Mouse (Mus musculus): ENCODE measurements around the gene Fbxl8. TPM values are rescaled to one million over a fixed set of nuclear protein-coding genes. Genes with fewer than 3 reads are reported as not detected.

Gene Fbxl8
- 7.6 TPM for polyA plus RNA-seq (2012; fragmentation: generic; extraction: Trizol)
- long read RNA-seq, experiment 1, transcript Fbxl8-201 (3 exons, 1,901 nt) = major isoform, 13 of 18 reads
- long read RNA-seq, experiment 1, partial matches to known transcripts = 4 of 18 reads
- long read RNA-seq, experiment 1, other reads (novel, unspliced or antisense) = 1 of 18 reads
- long read RNA-seq, experiment 2, transcript Fbxl8-201 (3 exons, 1,901 nt) = major isoform, 42 of 46 reads
- long read RNA-seq, experiment 2, partial matches to known transcripts = 4 of 46 reads
- long read RNA-seq, experiment 2, other reads (novel, unspliced or antisense) = 0 of 46 reads

GRCm38 (mm10) chr8:105264024-105264982, at the start of gene Fbxl8, which contains the start of gene Tradd:
Fbxl8 (plus strand) TSS chr8:105264648.
Tradd (minus strand) TSS chr8:105264609.
- H3K4me3 ChIP-seq (ENCODE audit: insufficient read depth, poor library complexity, severe bottlenecking) = peak within 1 kb of the TSS; percentile 71
- H3K27me3 ChIP-seq (ENCODE audit: control insufficient read depth, insufficient read depth, insufficient read length) = no peaks in the 10 kb centered on the region

GRCm38 (mm10) chr8:105217926-105218522, 46.4 kb upstream of the Fbxl8 start:
- no peak for TF ChIP-seq CTCF (IDR thresholded peaks at IDR 0.05; ENCODE audit: control insufficient read depth, insufficient read depth, insufficient read length)
- no peak overlapping the region for H3ac ChIP-seq (ENCODE audit: control insufficient read depth, insufficient read length, low read depth)
- H3K79me2 ChIP-seq (ENCODE audit: control insufficient read depth, insufficient read depth) = no peaks in the 10 kb centered on the region
- H3K4me3 ChIP-seq (ENCODE audit: insufficient read depth, poor library complexity, severe bottlenecking) = no peak overlapping the region
- H3K79me3 ChIP-seq (ENCODE audit: low read depth) = no peaks in the 10 kb centered on the region
- H3K36me3 ChIP-seq (ENCODE audit: control insufficient read depth, insufficient read depth) = peaks cover 48% of the 10 kb centered on the region
- H3K27me3 ChIP-seq (ENCODE audit: control insufficient read depth, insufficient read depth, insufficient read length) = no peaks in the 10 kb centered on the region

More at GRCm38 (mm10) chr8:105264024-105264982, at the start of gene Fbxl8, which contains the start of gene Tradd:
- H3K36me3 ChIP-seq (ENCODE audit: control insufficient read depth, insufficient read depth) = peaks cover 10% of the 10 kb centered on the region
- peaks cover 16% of the 10 kb centered on the region for H3K79me2 ChIP-seq (ENCODE audit: control insufficient read depth, insufficient read depth)
- peaks cover 3% of the 10 kb centered on the region for H3K79me3 ChIP-seq (ENCODE audit: low read depth)
- H3ac ChIP-seq (ENCODE audit: control insufficient read depth, insufficient read length, low read depth) = peak within 1 kb of the TSS; percentile 91
- TF ChIP-seq CEBPB (IDR thresholded peaks at IDR 0.05; ENCODE audit: low read depth) (no peak), USF1 (IDR thresholded peaks at IDR 0.05; ENCODE audit: low read depth) (no peak), MYOD1 (IDR thresholded peaks at IDR 0.05; ENCODE audit: control insufficient read depth, insufficient read length, low read depth) (no peak)

GRCm38 (mm10) chr8:105223850-105224249, 40.6 kb upstream of the Fbxl8 start:
- H3ac ChIP-seq (ENCODE audit: control insufficient read depth, insufficient read length, low read depth) = no peak overlapping the region
- no peak overlapping the region for H3K4me3 ChIP-seq (ENCODE audit: insufficient read depth, poor library complexity, severe bottlenecking)
- no peaks in the 10 kb centered on the region for H3K36me3 ChIP-seq (ENCODE audit: control insufficient read depth, insufficient read depth)
- peaks cover 28% of the 10 kb centered on the region for H3K79me3 ChIP-seq (ENCODE audit: low read depth)
- peaks cover 39% of the 10 kb centered on the region for H3K79me2 ChIP-seq (ENCODE audit: control insufficient read depth, insufficient read depth)
- no peaks in the 10 kb centered on the region for H3K27me3 ChIP-seq (ENCODE audit: control insufficient read depth, insufficient read depth, insufficient read length)
- TF ChIP-seq USF1 (IDR thresholded peaks at IDR 0.05; ENCODE audit: low read depth) = no peak
- no peak for TF ChIP-seq CTCF (IDR thresholded peaks at IDR 0.05; ENCODE audit: control insufficient read depth, insufficient read depth, insufficient read length)
- no peak for TF ChIP-seq FOSL1 (IDR thresholded peaks at IDR 0.05; ENCODE audit: insufficient read depth, low read length, poor library complexity, severe bottlenecking)
- no peak for TF ChIP-seq CEBPB (IDR thresholded peaks at IDR 0.05; ENCODE audit: low read depth)
- TF ChIP-seq MYOD1 (IDR thresholded peaks at IDR 0.05; ENCODE audit: control insufficient read depth, insufficient read length, low read depth) = no peak
- TF ChIP-seq MYOG (IDR thresholded peaks at IDR 0.05; ENCODE audit: control insufficient read depth, extremely low read depth, insufficient read length) = no peak
- no peak for TF ChIP-seq MAX (IDR thresholded peaks at IDR 0.05)

- TF ChIP-seq MYOD1 (IDR thresholded peaks at IDR 0.05; ENCODE audit: control insufficient read depth, insufficient read length, low read depth) = peak; percentile 45
- no peak for TF ChIP-seq FOSL1 (IDR thresholded peaks at IDR 0.05; ENCODE audit: insufficient read depth, low read length, poor library complexity, severe bottlenecking)
- no peak for TF ChIP-seq MYOG (IDR thresholded peaks at IDR 0.05; ENCODE audit: control insufficient read depth, extremely low read depth, insufficient read length)
- no peaks in the 10 kb centered on the region for H3K27me3 ChIP-seq (ENCODE audit: control insufficient read depth, insufficient read depth, insufficient read length)
- H3K79me2 ChIP-seq (ENCODE audit: control insufficient read depth, insufficient read depth) = peaks cover 47% of the 10 kb centered on the region
- peaks cover 31% of the 10 kb centered on the region for H3K79me3 ChIP-seq (ENCODE audit: low read depth)
- peak within 1 kb of the TSS; percentile 89 for H3K4me3 ChIP-seq (ENCODE audit: insufficient read depth, poor library complexity, severe bottlenecking)
- no peaks in the 10 kb centered on the region for H3K36me3 ChIP-seq (ENCODE audit: control insufficient read depth, insufficient read depth)
- H3ac ChIP-seq (ENCODE audit: control insufficient read depth, insufficient read length, low read depth) = peak within 1 kb of the TSS; percentile 92
These were observed 39.8 kb upstream of the Fbxl8 start, which contains the start of gene D230025D16Rik for GRCm38 (mm10) chr8:105224413-105225271. D230025D16Rik (plus strand) TSS chr8:105225145.

GRCm38 (mm10) chr8:105225272-105225593, 39.2 kb upstream of the Fbxl8 start:
- no peaks in the 10 kb centered on the region for H3K36me3 ChIP-seq (ENCODE audit: control insufficient read depth, insufficient read depth)
- no peak for TF ChIP-seq USF1 (IDR thresholded peaks at IDR 0.05; ENCODE audit: low read depth)
- TF ChIP-seq CTCF (IDR thresholded peaks at IDR 0.05; ENCODE audit: control insufficient read depth, insufficient read depth, insufficient read length) = no peak
- no peak for TF ChIP-seq MAX (IDR thresholded peaks at IDR 0.05)
- no peak for TF ChIP-seq MYOG (IDR thresholded peaks at IDR 0.05; ENCODE audit: control insufficient read depth, extremely low read depth, insufficient read length)
- no peak for TF ChIP-seq CEBPB (IDR thresholded peaks at IDR 0.05; ENCODE audit: low read depth)
- TF ChIP-seq MYOD1 (IDR thresholded peaks at IDR 0.05; ENCODE audit: control insufficient read depth, insufficient read length, low read depth) = no peak
- TF ChIP-seq FOSL1 (IDR thresholded peaks at IDR 0.05; ENCODE audit: insufficient read depth, low read length, poor library complexity, severe bottlenecking) = no peak
- peak overlapping the region; percentile 92 for H3ac ChIP-seq (ENCODE audit: control insufficient read depth, insufficient read length, low read depth)
- peaks cover 53% of the 10 kb centered on the region for H3K79me2 ChIP-seq (ENCODE audit: control insufficient read depth, insufficient read depth)
- H3K27me3 ChIP-seq (ENCODE audit: control insufficient read depth, insufficient read depth, insufficient read length) = no peaks in the 10 kb centered on the region
- H3K4me3 ChIP-seq (ENCODE audit: insufficient read depth, poor library complexity, severe bottlenecking) = peak overlapping the region; percentile 89
- H3K79me3 ChIP-seq (ENCODE audit: low read depth) = peaks cover 36% of the 10 kb centered on the region
